Mouse (Mus musculus) cerebellum, postnatal 14 days (tissue): Measurements from ENCODE around the gene Bax.
A peak's percentile ranks its signal among the peaks of the same experiment; 100 is the strongest.

ENCODE experiments used
- DNase-seq, 2 experiments: peaks; one replicate each; pipeline ENCODE4 v3.0.0; 2021; ENCODE audit warnings: mixed read lengths in 2 of 2

Gene Bax

DNA sequence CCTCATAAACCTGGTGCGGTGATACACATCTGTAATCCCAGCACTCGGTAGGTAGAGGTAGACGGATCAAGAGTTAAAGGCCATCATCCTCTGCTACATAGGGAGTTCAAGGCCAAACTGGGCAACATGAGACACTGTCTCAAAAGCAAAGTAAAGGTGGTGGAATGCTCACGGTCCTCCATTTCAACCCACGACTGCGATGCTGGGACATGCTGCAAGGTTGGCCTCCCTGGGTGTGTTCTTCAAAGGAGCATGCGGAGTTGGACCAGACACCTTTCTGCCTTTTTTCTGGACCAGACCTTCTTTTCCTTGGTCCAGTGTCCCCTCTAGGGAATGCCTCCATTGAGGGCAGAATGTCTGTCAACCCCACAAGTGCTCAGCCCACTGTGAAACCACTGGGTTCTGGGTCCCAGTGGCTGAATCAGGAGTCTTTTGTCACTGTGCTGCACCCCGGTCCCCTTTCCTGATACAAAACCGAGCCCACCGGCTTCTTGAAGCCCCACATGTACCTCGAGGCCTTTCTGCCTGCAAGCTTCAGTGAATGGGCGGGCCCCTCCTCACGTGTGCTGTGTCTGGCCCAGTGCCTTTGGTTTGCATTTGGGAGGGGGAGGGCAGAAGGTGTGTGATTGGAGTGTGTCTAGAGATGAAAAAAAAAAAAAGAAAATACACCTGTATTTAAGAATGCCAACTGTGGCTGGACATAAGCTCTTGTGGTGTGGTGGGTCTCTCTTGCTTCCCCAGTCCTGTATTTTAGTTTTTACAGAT is 10.6 kb downstream of the Bax start:
- DNase-seq: no peak

DNA sequence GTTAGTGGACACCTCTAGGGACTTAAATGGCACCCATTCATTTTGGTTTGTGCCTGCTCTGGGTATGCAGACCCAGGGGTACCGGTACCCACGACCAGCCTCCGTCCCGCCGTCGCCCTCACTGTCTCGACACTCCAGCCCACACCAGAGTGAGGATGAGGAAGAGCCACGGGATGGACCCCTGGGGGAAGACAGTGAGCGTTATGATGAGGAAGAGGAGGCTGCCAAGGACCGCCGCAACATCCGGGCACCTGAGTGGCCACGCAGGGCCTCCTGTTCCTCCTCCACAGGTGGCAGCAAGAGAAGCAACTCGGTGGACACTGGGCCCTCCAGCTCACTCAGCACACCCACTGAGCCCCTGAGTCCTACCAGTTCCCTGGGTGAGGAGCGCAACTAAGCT is 11.7 kb downstream of the Bax start:
- no peak for DNase-seq

DNA sequence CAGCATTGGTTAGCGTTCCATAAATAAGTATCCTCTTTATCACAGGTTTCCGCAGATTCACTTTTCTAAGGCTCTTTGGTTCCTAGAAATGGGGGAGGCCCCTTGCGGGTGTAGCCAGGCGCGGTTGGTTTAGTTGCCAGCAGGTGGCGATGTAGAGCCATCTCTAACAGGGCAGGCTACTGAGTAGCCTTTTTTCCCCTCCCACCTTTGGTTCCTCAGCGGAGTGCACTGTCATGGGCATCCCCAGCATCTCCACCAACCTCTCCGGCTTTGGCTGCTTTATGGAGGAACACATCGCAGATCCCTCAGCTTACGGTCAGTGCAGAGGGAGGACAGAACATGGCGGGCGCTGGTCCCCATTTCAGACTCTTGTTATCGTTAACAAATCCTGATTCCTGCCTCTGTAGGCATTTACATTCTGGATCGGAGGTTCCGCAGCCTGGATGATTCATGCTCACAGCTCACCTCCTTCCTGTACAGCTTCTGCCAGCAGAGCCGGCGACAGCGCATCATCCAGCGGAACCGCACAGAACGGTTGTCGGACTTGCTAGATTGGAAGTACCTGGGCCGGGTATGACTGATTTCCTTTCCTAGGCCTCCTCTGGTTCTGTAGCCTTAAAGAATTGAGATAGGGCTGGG is 15.2 kb downstream of the Bax start:
- peak; percentile 93 to 95 for DNase-seq

GRCm38 (mm10) chr7:45449974-45450373 is 16.7 kb downstream of the Bax start:
- no peak for DNase-seq

DNA sequence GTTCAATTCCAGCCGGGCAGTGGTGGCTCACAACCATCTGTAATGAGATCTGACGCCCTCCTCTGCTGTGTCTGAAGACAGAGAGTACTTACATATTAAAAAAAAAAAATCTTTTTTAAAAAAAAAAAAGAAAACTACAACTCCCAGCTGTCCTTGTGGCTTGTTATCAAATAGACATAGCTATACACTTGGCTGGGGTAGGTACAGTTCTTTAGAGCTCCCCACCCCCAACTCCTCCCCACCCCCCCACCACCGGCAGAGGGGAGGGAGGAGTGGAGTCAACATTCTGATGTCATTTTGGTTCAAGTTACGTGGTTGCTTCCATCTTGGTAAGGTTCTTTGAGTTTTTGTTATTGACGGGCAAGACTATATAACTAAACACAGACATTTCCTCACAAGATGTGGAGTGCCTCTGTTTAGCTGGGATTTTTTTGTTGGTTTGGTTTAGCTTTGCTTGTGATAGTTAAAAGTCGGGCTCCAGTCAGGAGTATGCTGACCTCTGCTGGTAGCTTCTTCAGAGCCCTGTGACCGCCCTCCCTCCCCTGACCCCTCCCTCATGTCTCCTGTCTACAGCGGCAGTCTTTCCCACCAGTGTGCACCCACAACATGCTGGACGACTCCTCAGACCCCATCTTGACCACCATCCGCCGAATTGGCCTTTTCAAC is 19.2 kb downstream of the Bax start:
- peak; percentile 56 to 71 for DNase-seq

DNA sequence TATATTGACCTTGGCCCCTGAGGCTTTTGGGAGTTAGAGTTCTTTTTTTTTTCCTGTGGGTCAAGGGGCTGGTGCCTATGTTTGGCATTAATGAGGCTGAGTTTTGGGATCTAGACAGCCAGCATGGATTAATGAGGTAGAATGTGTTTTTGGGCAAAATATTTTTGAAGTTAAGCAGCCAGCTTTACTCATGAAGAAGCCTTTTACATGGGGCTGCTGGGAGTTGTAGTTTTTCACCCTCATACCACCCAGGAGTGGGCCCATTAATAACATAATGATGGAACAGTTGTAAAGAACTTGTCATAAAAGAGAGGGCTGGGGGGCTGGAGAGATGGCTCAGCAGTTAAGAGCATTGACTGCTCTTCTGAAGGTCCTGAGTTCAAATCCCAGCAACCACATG is 20.1 kb downstream of the Bax start:
- DNase-seq: no peak

DNA sequence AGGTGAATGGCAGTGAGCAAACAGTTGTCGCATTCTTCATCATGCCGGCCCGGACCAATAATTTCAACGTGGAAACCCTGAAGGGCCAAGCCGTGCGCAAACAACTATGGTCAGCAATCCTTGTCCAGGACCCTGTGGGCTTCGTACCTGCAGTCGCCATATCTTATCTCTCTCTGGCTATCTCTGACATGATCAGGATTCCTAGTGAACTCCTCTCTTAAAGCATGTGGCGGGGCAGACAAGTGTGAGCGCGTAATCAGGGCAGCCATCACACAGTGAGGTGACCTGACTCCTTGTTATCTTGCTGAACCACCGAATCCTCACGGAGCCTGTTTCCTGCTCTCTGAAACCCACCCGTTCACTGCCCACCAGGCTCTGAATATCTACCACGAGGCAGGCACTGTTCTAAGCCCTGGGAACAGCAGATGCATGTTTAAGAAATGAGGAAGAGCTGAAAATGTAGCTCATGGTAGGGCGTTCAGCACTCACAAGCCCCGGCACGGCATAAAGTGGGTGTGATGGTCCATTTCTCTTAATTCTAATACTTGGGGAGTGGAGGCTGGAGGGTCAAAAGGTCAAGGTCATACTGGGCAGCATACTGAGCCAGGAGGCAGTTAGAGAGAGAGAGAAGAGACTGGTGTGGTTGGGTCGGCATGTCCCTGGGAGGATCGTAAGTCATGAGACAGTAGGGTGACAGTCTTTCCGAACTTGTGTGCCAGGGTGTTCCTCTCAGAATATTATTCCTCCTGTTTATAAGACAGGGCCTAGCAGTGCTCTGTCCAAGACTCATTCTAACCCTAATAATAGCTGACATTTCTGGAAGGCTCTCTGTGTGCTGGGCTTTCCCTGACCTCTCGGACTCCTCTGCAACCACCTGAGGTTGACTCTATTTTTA is 22.9 kb downstream of the Bax start:
- no peak for DNase-seq

DNA sequence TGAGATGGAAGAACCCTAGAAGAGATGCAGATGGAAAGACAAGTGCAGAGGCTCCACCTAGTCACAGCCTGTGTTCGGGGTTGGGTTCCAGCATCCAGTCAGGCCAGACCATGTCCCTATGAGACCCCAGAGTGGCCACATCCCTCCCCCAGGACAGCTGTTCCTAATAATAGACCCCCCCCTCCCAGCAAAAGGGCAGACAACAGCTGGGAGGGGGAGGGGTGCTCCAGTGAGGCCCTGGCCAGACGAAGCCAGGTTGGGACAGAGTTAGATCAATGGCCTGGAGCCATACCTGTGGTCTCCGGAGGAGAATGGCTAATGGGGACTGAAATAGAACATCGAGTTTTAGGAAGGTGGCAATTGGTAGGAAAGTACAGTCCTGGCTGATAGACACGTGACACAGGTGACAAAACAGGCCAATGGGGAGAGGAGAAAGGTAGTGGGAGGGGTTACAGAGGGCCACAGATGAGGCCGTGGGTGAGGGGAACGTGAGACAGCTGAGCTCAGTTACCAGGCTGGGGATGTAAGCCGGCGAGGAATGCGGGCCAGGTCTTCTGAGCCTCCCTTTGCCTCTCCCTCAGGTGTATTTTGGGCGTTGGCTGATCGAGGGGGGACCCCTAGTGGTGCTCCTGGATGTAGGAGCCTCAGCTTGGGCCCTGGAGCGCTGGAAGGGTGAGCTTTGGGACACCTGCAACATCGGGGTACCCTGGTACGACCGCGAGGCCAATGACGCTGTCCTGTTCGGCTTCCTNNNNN is 29.0 kb downstream of the Bax start, which contains the start of gene Ruvbl2:
Ruvbl2 (minus strand) TSS at position 576 of the 756 bp plus-strand sequence.
- DNase-seq: peak in 1 of 2 experiments; percentile 32

GRCm38 (mm10) chr7:45437046-45437445 is 29.7 kb downstream of the Bax start:
- DNase-seq: no peak

DNA sequence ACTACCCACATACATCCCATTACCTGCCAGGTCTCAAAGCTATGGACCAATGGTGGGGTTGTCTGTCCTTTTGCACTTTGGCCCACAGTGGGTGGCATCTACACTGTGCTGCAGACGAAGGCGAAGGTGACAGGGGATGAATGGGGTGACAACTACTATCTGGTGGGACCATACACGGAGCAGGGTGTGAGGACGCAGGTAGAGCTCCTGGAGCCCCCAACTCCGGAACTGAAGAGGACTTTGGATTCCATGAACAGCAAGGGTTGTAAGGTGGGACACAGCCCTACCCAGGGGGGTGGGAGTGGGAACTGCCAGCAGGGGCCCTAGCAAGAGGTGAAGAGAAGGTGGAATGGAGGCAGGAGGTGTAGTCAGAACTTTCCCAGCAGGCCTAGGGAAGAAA is 30.3 kb downstream of the Bax start:
- DNase-seq: no peak

DNA sequence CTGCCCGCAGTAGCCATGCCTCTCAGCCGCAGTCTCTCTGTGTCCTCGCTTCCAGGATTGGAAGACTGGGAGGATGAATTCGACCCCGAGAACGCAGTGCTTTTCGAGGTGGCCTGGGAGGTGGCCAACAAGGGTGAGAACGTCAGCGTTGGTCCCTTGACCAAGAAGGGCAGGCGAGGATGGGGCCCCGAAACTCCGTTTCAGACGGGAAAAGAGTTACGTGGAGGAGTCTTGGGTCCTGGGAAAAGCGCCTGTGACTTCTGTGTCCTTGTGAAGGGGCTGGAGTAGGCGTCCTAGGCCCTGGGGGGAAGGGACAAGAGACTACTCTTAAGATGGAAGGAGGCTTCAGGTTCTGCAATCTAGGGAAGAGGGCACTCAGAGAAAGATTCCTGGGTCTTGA is 31.7 kb downstream of the Bax start:
- no peak for DNase-seq

GRCm38 (mm10) chr7:45434203-45435015 is 32.3 kb downstream of the Bax start, which contains the start of gene Gys1:
Gene Gys1, plus strand, starts transcription at chr7:45434844.
- peak; percentile 100 for DNase-seq

- no peak for DNase-seq
These were observed 32.9 kb downstream of the Bax start for GRCm38 (mm10) chr7:45433835-45434202.

GRCm38 (mm10) chr7:45426556-45426955 is 40.1 kb downstream of the Bax start:
- no peak for DNase-seq

DNA sequence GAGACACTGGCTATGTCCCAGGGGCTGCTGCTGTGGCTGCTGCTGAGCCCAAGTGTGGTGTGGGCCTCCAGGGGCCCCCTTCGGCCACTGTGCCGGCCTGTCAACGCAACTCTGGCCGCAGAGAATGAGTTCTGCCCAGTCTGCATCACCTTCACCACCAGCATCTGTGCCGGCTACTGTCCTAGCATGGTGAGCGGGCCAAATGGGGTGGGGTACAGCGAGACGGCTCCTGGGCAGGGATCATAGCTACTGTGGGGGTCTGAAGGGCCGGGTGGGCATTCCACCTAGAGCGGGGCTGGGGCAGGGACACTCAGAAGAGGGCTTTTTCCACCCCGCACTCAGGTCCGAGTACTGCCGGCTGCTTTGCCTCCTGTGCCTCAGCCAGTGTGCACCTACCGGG is 45.5 kb downstream of the Bax start:
- DNase-seq: no peak

DNA sequence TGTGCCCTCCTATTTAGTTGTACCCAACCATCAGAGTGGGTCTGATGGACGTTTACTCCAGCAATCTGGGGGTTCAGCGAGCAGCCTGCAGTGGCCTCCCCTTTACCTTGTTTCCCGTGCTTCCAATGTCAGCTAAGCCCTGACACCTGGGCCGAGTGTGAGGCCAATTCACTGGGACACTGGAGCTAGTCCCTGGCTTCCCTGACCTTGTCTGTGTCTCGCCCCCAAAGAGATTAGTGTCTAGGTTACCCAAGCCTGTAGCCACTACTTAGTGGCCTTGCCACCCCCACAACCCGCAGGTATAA is 46.1 kb downstream of the Bax start, which contains the start of gene Lhb:
Lhb (plus strand) TSS at position 206 of the 305 bp plus-strand sequence.
- DNase-seq: no peak

- DNase-seq: no peak
These were observed 46.7 kb downstream of the Bax start for GRCm38 (mm10) chr7:45419859-45420614.

DNA sequence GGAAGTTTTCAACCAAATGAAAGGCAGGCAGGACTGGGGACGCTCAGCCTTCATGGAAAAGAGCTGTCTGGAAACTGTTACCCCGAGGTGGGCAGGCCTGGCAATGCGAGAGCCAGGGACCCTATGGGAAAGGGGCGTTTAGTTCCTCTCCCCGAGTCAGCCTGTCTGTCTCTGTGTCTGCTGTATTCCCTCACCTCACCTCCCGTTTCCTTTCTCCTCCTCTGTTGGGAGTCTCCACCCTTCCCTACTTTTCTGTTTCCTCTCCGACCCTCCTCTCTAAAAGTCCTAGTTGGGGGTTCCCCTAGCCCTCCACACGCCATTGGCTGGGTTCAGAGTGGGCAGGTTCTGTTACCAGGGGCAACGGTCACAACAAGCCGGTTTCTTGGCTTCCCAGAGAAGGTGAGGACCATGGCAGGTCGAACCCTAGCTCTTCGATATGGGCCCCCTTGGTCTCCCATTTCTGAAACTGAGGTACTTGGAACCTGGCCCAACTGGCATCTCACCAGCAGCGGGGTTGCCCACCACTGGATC is 48.7 kb downstream of the Bax start:
- DNase-seq: no peak

GRCm38 (mm10) chr7:45415636-45416035 is 51.1 kb downstream of the Bax start:
- no peak for DNase-seq

GRCm38 (mm10) chr7:45414740-45415224 is 51.9 kb downstream of the Bax start:
- no peak for DNase-seq
